8 mouse cellular contexts compared by ENCODE assay signal in the genomic region with DNA sequence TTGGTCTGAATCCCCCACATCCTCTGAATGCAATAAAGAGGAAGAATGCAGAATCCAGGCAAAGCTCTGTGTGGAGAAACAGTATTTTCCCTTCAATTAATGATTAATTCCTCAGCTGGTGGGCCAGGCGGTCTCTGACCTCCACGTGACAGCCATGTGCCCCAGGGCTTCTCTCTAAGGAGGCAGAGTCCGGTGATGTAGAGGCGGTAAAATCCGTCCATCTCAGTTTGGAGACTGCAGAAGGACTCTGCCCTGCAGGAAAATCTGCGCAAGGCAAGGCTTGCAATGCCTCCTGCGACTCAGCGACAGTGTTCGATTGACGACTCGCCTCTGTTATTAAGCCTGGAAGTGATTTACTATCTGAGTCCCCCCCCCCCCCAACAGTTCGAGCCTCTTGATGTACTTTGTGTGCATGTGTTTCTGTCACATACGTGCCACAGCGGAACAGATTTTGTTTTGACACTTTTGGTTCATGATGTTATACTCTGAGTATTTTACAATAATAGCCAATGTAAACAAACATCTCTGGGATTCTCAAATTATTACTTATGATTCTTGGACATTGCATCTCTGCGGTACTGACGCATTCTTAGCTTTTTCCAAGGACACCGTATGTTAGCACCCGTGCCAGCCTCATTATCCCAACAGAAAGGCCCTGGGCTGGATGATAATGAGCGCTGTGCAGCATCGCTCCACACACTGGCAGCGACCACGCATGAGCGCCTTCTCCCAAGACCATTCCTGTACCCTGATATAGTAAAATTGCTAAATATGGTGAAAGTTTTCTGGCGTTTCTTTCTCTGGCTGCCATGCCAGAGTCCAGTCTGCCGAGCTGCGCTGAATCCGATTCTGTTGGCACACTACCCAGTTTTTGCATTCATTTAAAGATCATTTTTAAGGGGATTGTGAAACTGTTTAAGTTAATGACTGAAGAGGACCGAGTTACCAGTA. TPM values are rescaled to one million over a fixed set of nuclear protein-coding genes. Genes with fewer than 3 reads are reported as not detected.
DNase-seq lines count a peak whose midpoint lies in the region; ATAC-seq lines count a peak whose summit lies in the region.

No protein-coding gene starts in this region.

- H3K4me2 ChIP-seq in heart, embryonic 11.5 days: peak overlapping the region; percentile 90
- peak overlapping the region; percentile 74 for H3K4me2 ChIP-seq in liver, embryonic 15.5 days

- peak; percentile 13 to 15 for DNase-seq in thymus, postnatal 36 days
- DNase-seq in thymus, adult 18-20 months: no peak
- DNase-seq in cerebellum, postnatal 25 days: peak; percentile 35 to 36
- DNase-seq in kidney, adult 9 months: peak; percentile 96
- DNase-seq in right cerebral cortex, adult 18-20 months: peak; percentile 54

- peaks cover 22% of the 10 kb centered on the region for H3K4me1 ChIP-seq in heart, embryonic 11.5 days (ENCODE audit: control insufficient read depth, insufficient read depth, low read length)
- peaks cover 26% of the 10 kb centered on the region for H3K4me1 ChIP-seq in liver, embryonic 15.5 days (replicated peaks)

- H3K9ac ChIP-seq in heart, embryonic 11.5 days (ENCODE audit: low read depth, low read length): peak overlapping the region; percentile 78
- H3K9ac ChIP-seq in liver, embryonic 15.5 days: peak overlapping the region; percentile 37; the same call in 1 of the 2 replicates

- no peaks in the 10 kb centered on the region; the same call in 1 of the 2 replicates for H3K36me3 ChIP-seq in heart, embryonic 11.5 days (ENCODE audit: control insufficient read depth, insufficient read depth, low read length)
- no peaks in the 10 kb centered on the region for H3K36me3 ChIP-seq in liver, embryonic 15.5 days (replicated peaks)

- H3K27me3 ChIP-seq in heart, embryonic 11.5 days (ENCODE audit: control insufficient read depth, insufficient read depth, low read length): no peaks in the 10 kb centered on the region
- H3K27me3 ChIP-seq in liver, embryonic 15.5 days: peaks cover 97% of the 10 kb centered on the region

- WGBS in heart, embryonic 11.5 days (ENCODE audit: insufficient replicate concordance): 6% methylated on average over 28 of the region's 28 CpGs
- WGBS in liver, embryonic 15.5 days (ENCODE audit: insufficient replicate concordance): 5% methylated on average over 28 of the region's 28 CpGs

- no peaks in the 10 kb centered on the region for H3K9me3 ChIP-seq in heart, embryonic 11.5 days (replicated peaks; ENCODE audit: control insufficient read depth, low read length)
- no peaks in the 10 kb centered on the region for H3K9me3 ChIP-seq in liver, embryonic 15.5 days (replicated peaks)

- no peak for ATAC-seq in heart, embryonic 11.5 days (replicated peaks; ENCODE audit: insufficient number of reproducible peaks, low FRiP score, low TSS enrichment)
- no peak for ATAC-seq in liver, embryonic 15.5 days (ENCODE audit: insufficient read depth)
- ATAC-seq in megakaryocyte-erythroid progenitor cell, adult 5-6 weeks (replicated peaks; ENCODE audit: low FRiP score, low TSS enrichment, poor library complexity, severe bottlenecking): no peak

- H3K27ac ChIP-seq in heart, embryonic 11.5 days (ENCODE audit: low read depth, low read length): peak overlapping the region; percentile 93
- peak overlapping the region; percentile 83 for H3K27ac ChIP-seq in liver, embryonic 15.5 days (replicated peaks)

- peak overlapping the region; percentile 74 for H3K4me3 ChIP-seq in heart, embryonic 11.5 days (ENCODE audit: low read depth, low read length)
- H3K4me3 ChIP-seq in liver, embryonic 15.5 days (replicated peaks): peak overlapping the region; percentile 51; the same call in 1 of the 2 replicates

RNA-seq across cellular contexts. Expression of a gene that starts 0.5 kb away (rescaled TPM):
- 511 and 550 TPM in 2 replicates for polyA plus RNA-seq in heart, embryonic 11.5 days (2014; fragmentation: Nextera tagmentation; extraction: Ambion mirVana)
- 105 and 126 TPM in 2 replicates for polyA plus RNA-seq in liver, embryonic 15.5 days (2015; fragmentation: Nextera tagmentation; extraction: Ambion mirVana)
- 7.7 and 25.1 TPM in 2 replicates for total RNA-seq in megakaryocyte-erythroid progenitor cell, adult 5-6 weeks (2014; fragmentation: Nextera tagmentation)
- total RNA-seq in megakaryocyte-erythroid progenitor cell, adult 5-6 weeks (2017): 7.5 and 25.9 TPM in 2 replicates

Comparison
In these comparisons a context has a peak if more than half of its experiments do, and no peak if none do; other contexts are left out.
1. DNase-seq: peak in thymus, postnatal 36 days (2 of 2), cerebellum, postnatal 25 days (2 of 2), kidney, adult 9 months (single experiment) and right cerebral cortex, adult 18-20 months (single experiment); none in thymus, adult 18-20 months (0 of 2).